Mouse (Mus musculus): ENCODE measurements around the gene Sept7. TPM values are rescaled to one million over a fixed set of nuclear protein-coding genes. Genes with fewer than 3 reads are reported as not detected.

Sept7 gene
- polyA plus RNA-seq, 1 experiment from 2014 or later: 278 TPM

GRCm38 (mm10) chr9:25340412-25340811 is 88.2 kb downstream of the Sept7 start:
- H3K36me3 ChIP-seq: no peaks in the 10 kb centered on the region
- H3K4me2 ChIP-seq (replicated peaks): no peak overlapping the region
- no peak overlapping the region for H3K9ac ChIP-seq
- no peak for ATAC-seq (ENCODE audit: low FRiP score)
- no peaks in the 10 kb centered on the region for H3K27me3 ChIP-seq
- 73% methylated on average over 1 of the region's 1 CpGs for WGBS
- H3K27ac ChIP-seq: no peak overlapping the region
- H3K4me1 ChIP-seq: no peaks in the 10 kb centered on the region
- H3K4me3 ChIP-seq: no peak overlapping the region
- H3K9me3 ChIP-seq (replicated peaks): no peaks in the 10 kb centered on the region

- WGBS: 79% methylated on average over 1 of the region's 1 CpGs
- no peak overlapping the region for H3K27ac ChIP-seq
- H3K36me3 ChIP-seq: no peaks in the 10 kb centered on the region
- no peak overlapping the region for H3K4me3 ChIP-seq
- no peaks in the 10 kb centered on the region for H3K9me3 ChIP-seq (replicated peaks)
- no peak overlapping the region for H3K9ac ChIP-seq
- ATAC-seq (ENCODE audit: low FRiP score): no peak
- H3K4me1 ChIP-seq: no peaks in the 10 kb centered on the region
- no peak overlapping the region for H3K4me2 ChIP-seq (replicated peaks)
- H3K27me3 ChIP-seq: no peaks in the 10 kb centered on the region
Measured at GRCm38 (mm10) chr9:25353775-25354174, 101.5 kb downstream of the Sept7 start.

GRCm38 (mm10) chr9:25355806-25356205 is 103.6 kb downstream of the Sept7 start:
- H3K4me2 ChIP-seq (replicated peaks): no peak overlapping the region
- no peaks in the 10 kb centered on the region for H3K27me3 ChIP-seq
- no peaks in the 10 kb centered on the region for H3K9me3 ChIP-seq (replicated peaks)
- no peak overlapping the region for H3K4me3 ChIP-seq
- ATAC-seq (ENCODE audit: low FRiP score): no peak
- no peaks in the 10 kb centered on the region for H3K4me1 ChIP-seq
- WGBS: 89% methylated on average over 11 of the region's 11 CpGs
- no peak overlapping the region for H3K27ac ChIP-seq
- no peaks in the 10 kb centered on the region for H3K36me3 ChIP-seq
- H3K9ac ChIP-seq: no peak overlapping the region

DNA sequence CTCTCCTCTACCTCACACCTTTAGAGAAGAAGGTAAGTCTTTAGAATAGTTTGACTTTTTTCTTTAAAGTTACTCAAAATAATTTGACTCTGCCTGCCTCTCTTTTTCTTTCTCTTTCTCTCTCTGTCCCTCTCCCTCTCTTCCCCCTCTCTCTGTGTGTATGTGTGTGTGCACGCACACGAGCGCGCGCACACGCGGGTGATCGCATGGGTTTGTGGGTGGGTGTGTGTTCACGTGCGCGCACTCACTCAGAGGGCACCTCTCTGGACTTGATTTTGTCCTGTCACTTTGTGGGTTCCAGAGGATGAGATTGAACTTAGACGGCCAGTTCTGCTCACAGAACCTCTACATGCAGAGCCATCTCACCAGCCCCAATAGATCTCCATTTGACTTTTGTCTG is 105.3 kb downstream of the Sept7 start:
- H3K4me3 ChIP-seq: no peak overlapping the region
- 95% methylated on average over 12 of the region's 12 CpGs for WGBS
- ATAC-seq (ENCODE audit: low FRiP score): no peak
- no peak overlapping the region for H3K4me2 ChIP-seq (replicated peaks)
- no peaks in the 10 kb centered on the region for H3K27me3 ChIP-seq
- H3K9ac ChIP-seq: no peak overlapping the region
- H3K4me1 ChIP-seq: no peaks in the 10 kb centered on the region
- no peaks in the 10 kb centered on the region for H3K9me3 ChIP-seq (replicated peaks)
- H3K27ac ChIP-seq: no peak overlapping the region
- H3K36me3 ChIP-seq: no peaks in the 10 kb centered on the region

- Histone ChIP-seq H3K27ac (no peak overlapping the region), H3K4me3 (no peak overlapping the region), H3K36me3 (no peaks in the 10 kb centered on the region), H3K9me3 (replicated peaks) (no peaks in the 10 kb centered on the region), H3K27me3 (no peaks in the 10 kb centered on the region), H3K4me2 (replicated peaks) (no peak overlapping the region), H3K9ac (no peak overlapping the region), H3K4me1 (no peaks in the 10 kb centered on the region)
- ATAC-seq (ENCODE audit: low FRiP score): no peak
- WGBS: 71% methylated on average over 5 of the region's 5 CpGs
Measured at GRCm38 (mm10) chr9:25358018-25358417, 105.8 kb downstream of the Sept7 start.

Other genes with a start within 250 kb of the Sept7 start
- not detected in 2 replicates for gene Gm10181, start 163.0 kb upstream of the Sept7 start, polyA plus RNA-seq (2016; fragmentation: Nextera tagmentation; extraction: Ambion mirVana)
- gene Herpud2, start 100.6 kb upstream of the Sept7 start, polyA plus RNA-seq (2016; fragmentation: Nextera tagmentation; extraction: Ambion mirVana): 43.3 and 48.2 TPM in 2 replicates
- gene Eepd1, start 229.1 kb downstream of the Sept7 start, polyA plus RNA-seq (2016; fragmentation: Nextera tagmentation; extraction: Ambion mirVana): 7.5 and 8.0 TPM in 2 replicates